Mouse (Mus musculus) thymus, adult 2 months (tissue): ENCODE data around the gene Kank2. TPM values are rescaled to one million over a fixed set of nuclear protein-coding genes. Genes with fewer than 3 reads are reported as not detected.

Experiments
- DNase-seq: peaks from one replicate; pipeline ENCODE4 v3.0.0; 2021
- H3K27ac ChIP-seq: fragments of 200-500 bp; 2 replicates; pipeline ENCODE4 v1.5.1; 2012; ENCODE audit warnings: low read length, control low read depth; ENCODE audit not compliant: control insufficient read depth, insufficient read depth
- H3K27me3 ChIP-seq: fragments of 200-500 bp; 2 replicates; pipeline ENCODE4 v1.6.1; 2012; ENCODE audit warnings: mild to moderate bottlenecking, low read length, moderate library complexity, mixed read lengths; ENCODE audit not compliant: control insufficient read depth, insufficient read depth
- H3K36me3 ChIP-seq: fragments of 200-500 bp; 2 replicates; pipeline ENCODE4 v1.6.1; 2012; ENCODE audit warnings: mild to moderate bottlenecking, low read length, moderate library complexity; ENCODE audit not compliant: control insufficient read depth, insufficient read depth
- H3K4me1 ChIP-seq: fragments of 200-500 bp; replicated peaks from 2 replicates; pipeline ENCODE4 v1.6.1; 2012; ENCODE audit warnings: low read length; ENCODE audit not compliant: control insufficient read depth, insufficient read depth
- H3K4me3 ChIP-seq: fragments of 200-500 bp; 2 replicates; pipeline ENCODE4 v1.5.1; 2012; ENCODE audit warnings: mild to moderate bottlenecking, low read length, control low read depth, moderate library complexity; ENCODE audit not compliant: control insufficient read depth, insufficient read depth
- CTCF ChIP-seq: fragments of 200-500 bp; IDR thresholded peaks from 2 replicates; pipeline ENCODE4 v1.5.1; 2012; ENCODE audit warnings: mild to moderate bottlenecking, control low read depth, low read length, moderate library complexity, borderline replicate concordance; ENCODE audit not compliant: control insufficient read depth, poor library complexity, insufficient read depth; ENCODE audit errors: extremely low read depth
- POLR2A ChIP-seq: fragments of 200-500 bp; IDR thresholded peaks from 2 replicates; pipeline ENCODE4 v1.6.1; 2012; ENCODE audit warnings: mild to moderate bottlenecking, low read length, control low read depth, moderate library complexity; ENCODE audit not compliant: control insufficient read depth, poor library complexity, insufficient read depth; ENCODE audit errors: extremely low read depth
- WGBS: fragments of 180-500 bp; shearing (Covaris S2); methylation state at CpG from one replicate; pipeline ENCODE4 v1.1.7; 2018; 5-methylcytosine and 5-hydroxymethylcytosine counted together
- polyA plus RNA-seq: library from polyadenylated mRNA; depleted of rRNA; stranded (reverse); fragments of >200 nt; gene quantifications from 2 replicates; pipeline ENCODE4 v1.2.3, GENCODE M21; 2012; rRNA removed

Kank2 gene
- polyA plus RNA-seq, 1 experiment = 12.6 TPM

- Histone ChIP-seq H3K36me3 (no peaks in the 10 kb centered on the region), H3K4me1 (peaks cover 18% of the 10 kb centered on the region), H3K27me3 (no peaks in the 10 kb centered on the region), H3K27ac (no peak overlapping the region), H3K4me3 (no peak overlapping the region)
- TF ChIP-seq CTCF (no peak), POLR2A (no peak)
- DNase-seq = no peak
- 63% methylated on average over 23 of the region's 23 CpGs for WGBS
Observed at GRCm38 (mm10) chr9:21725224-21726121, 73.1 kb downstream of the Kank2 start.

- no peaks in the 10 kb centered on the region for H3K36me3 ChIP-seq
- H3K27ac ChIP-seq = no peak overlapping the region
- peak; percentile 96 for DNase-seq
- H3K27me3 ChIP-seq = no peaks in the 10 kb centered on the region
- WGBS = under 1% methylated on average over 18 of the region's 18 CpGs
- peaks cover 18% of the 10 kb centered on the region for H3K4me1 ChIP-seq
- H3K4me3 ChIP-seq = peak overlapping the region; percentile 52
- TF ChIP-seq POLR2A = 0 out of 2 replicates have a peak, but pooled peaks have one; percentile 16
- 0 out of 2 replicates have a peak, but pooled peaks have one; percentile 42 for TF ChIP-seq CTCF
Observed at GRCm38 (mm10) chr9:21724147-21724536, 74.4 kb downstream of the Kank2 start.

- TF ChIP-seq CTCF (no peak), POLR2A (no peak)
- Histone ChIP-seq H3K4me1 (peaks cover 18% of the 10 kb centered on the region), H3K27ac (no peak within 1 kb of the TSS), H3K4me3 (peak within 1 kb of the TSS; percentile 52), H3K36me3 (no peaks in the 10 kb centered on the region), H3K27me3 (no peaks in the 10 kb centered on the region)
- WGBS = under 1% methylated on average over 47 of the region's 47 CpGs
- DNase-seq = peak; percentile 51
Observed at GRCm38 (mm10) chr9:21723377-21724146, 75.0 kb downstream of the Kank2 start, which contains the start of gene Ldlr. Gene Ldlr, plus strand, starts transcription at chr9:21723483.

GRCm38 (mm10) chr9:21721036-21721435 lies 77.5 kb downstream of the Kank2 start:
- Histone ChIP-seq H3K4me3 (no peak overlapping the region), H3K27ac (no peak overlapping the region), H3K4me1 (peaks cover 16% of the 10 kb centered on the region), H3K27me3 (no peaks in the 10 kb centered on the region), H3K36me3 (no peaks in the 10 kb centered on the region)
- no peak for DNase-seq
- TF ChIP-seq POLR2A (no peak), CTCF (no peak)
- 98% methylated on average over 2 of the region's 2 CpGs for WGBS

GRCm38 (mm10) chr9:21717015-21717414 lies 81.5 kb downstream of the Kank2 start:
- Histone ChIP-seq H3K27me3 (no peaks in the 10 kb centered on the region), H3K36me3 (no peaks in the 10 kb centered on the region), H3K27ac (no peak overlapping the region), H3K4me3 (no peak overlapping the region), H3K4me1 (no peaks in the 10 kb centered on the region; the same call in 1 of the 2 replicates)
- TF ChIP-seq CTCF (no peak), POLR2A (no peak)
- no peak for DNase-seq
- WGBS = 98% methylated on average over 2 of the region's 2 CpGs

Other genes with a start within 250 kb of the Kank2 start
- 43.5 and 45.8 TPM in 2 replicates for gene Timm29, start 206.0 kb downstream of the Kank2 start, polyA plus RNA-seq
- 47.1 and 50.6 TPM in 2 replicates for gene Yipf2, start 205.9 kb downstream of the Kank2 start, polyA plus RNA-seq
- 156 and 191 TPM in 2 replicates for gene Smarca4, start 182.6 kb downstream of the Kank2 start, polyA plus RNA-seq
- 23.9 and 30.5 TPM in 2 replicates for gene Ldlr, start 75.3 kb downstream of the Kank2 start, polyA plus RNA-seq
- 59.0 and 75.8 TPM in 2 replicates for gene Spc24, start 38.4 kb downstream of the Kank2 start, polyA plus RNA-seq
- gene Angptl8, start 36.8 kb upstream of the Kank2 start, polyA plus RNA-seq = 4.7 and 6.5 TPM in 2 replicates
- gene Dock6, start 53.9 kb upstream of the Kank2 start, polyA plus RNA-seq = 27.7 and 30.8 TPM in 2 replicates
- 34.9 and 40.3 TPM in 2 replicates for gene Rab3d, start 119.4 kb upstream of the Kank2 start, polyA plus RNA-seq
- gene Ccdc159, start 128.7 kb upstream of the Kank2 start, polyA plus RNA-seq = 1.3 and 1.9 TPM in 2 replicates
- 40.0 and 47.7 TPM in 2 replicates for gene Tmem205, start 128.8 kb upstream of the Kank2 start, polyA plus RNA-seq
- 3.8 and 5.5 TPM in 2 replicates for gene Plppr2, start 138.3 kb upstream of the Kank2 start, polyA plus RNA-seq
- gene Swsap1, start 157.0 kb upstream of the Kank2 start, polyA plus RNA-seq = 6.7 and 7.6 TPM in 2 replicates
- 3.8 and 4.9 TPM in 2 replicates for gene Epor, start 164.8 kb upstream of the Kank2 start, polyA plus RNA-seq
- 7.8 and 9.5 TPM in 2 replicates for gene Rgl3, start 190.7 kb upstream of the Kank2 start, polyA plus RNA-seq
- 0.11 and 0.18 TPM in 2 replicates for gene Ccdc151, start 203.9 kb upstream of the Kank2 start, polyA plus RNA-seq
- 109 and 119 TPM in 2 replicates for gene Prkcsh, start 204.1 kb upstream of the Kank2 start, polyA plus RNA-seq